ENCODE assay signal across 8 mouse cellular contexts in genomic region chr11:103114270-103114943, GRCm38 (mm10). TPM values are rescaled to one million over a fixed set of nuclear protein-coding genes. Genes with fewer than 3 reads are reported as not detected.
DNase-seq lines count a peak whose midpoint lies in the region; ATAC-seq and TF ChIP-seq lines count a peak whose summit lies in the region.

No protein-coding gene starts in this region.

- peak overlapping the region; percentile 75 for H3K4me3 ChIP-seq in cerebellum, adult 2 months (replicated peaks; ENCODE audit: insufficient read depth, low read depth, low read length)
- peak overlapping the region; percentile 78 for H3K4me3 ChIP-seq in thymus, adult 2 months (ENCODE audit: control insufficient read depth, insufficient read depth, low read length)
- peak overlapping the region; percentile 67 for H3K4me3 ChIP-seq in limb, embryonic 15.5 days

- H3K4me2 ChIP-seq in limb, embryonic 15.5 days = peak overlapping the region; percentile 51

- H3K9me3 ChIP-seq in limb, embryonic 15.5 days = no peaks in the 10 kb centered on the region

- H3K4me1 ChIP-seq in cerebellum, adult 2 months (ENCODE audit: control insufficient read depth, insufficient read depth, low read length) = peaks cover 9% of the 10 kb centered on the region; the same call in 1 of the 2 replicates
- H3K4me1 ChIP-seq in thymus, adult 2 months (replicated peaks; ENCODE audit: control insufficient read depth, insufficient read depth, low read length) = peaks cover 8% of the 10 kb centered on the region
- H3K4me1 ChIP-seq in limb, embryonic 15.5 days = peaks cover 47% of the 10 kb centered on the region

- H3K9ac ChIP-seq in limb, embryonic 15.5 days = peak overlapping the region; percentile 64

- no peak for DNase-seq in cerebellum, adult 2 months
- DNase-seq in cerebellum, postnatal 10 days = no peak
- no peak for DNase-seq in thymus, adult 2 months
- no peak for DNase-seq in thymus, postnatal 10 days (ENCODE audit: low spot score in 2 of 2)
- no peak for DNase-seq in gastrocnemius, adult 8-10 months (ENCODE audit: low spot score in 2 of 2)
- no peak for DNase-seq in kidney, adult 18-20 months

- TF ChIP-seq CTCF in cerebellum, adult 2 months (IDR thresholded peaks at IDR 0.05; ENCODE audit: borderline replicate concordance, insufficient read depth, low read depth, low read length) = no peak
- no peak for TF ChIP-seq CTCF in thymus, adult 2 months (IDR thresholded peaks at IDR 0.05; ENCODE audit: borderline replicate concordance, control insufficient read depth, extremely low read depth, insufficient read depth, low read length, poor library complexity)

- no peak for ATAC-seq in limb, embryonic 15.5 days (ENCODE audit: insufficient number of reproducible peaks, low FRiP score, low TSS enrichment, low read depth)
- ATAC-seq in frontal cortex, adult (ENCODE audit: low TSS enrichment) = no peak

- peak overlapping the region; percentile 93 for H3K27ac ChIP-seq in cerebellum, adult 2 months (ENCODE audit: insufficient read depth, low read length)
- H3K27ac ChIP-seq in thymus, adult 2 months (ENCODE audit: control insufficient read depth, insufficient read depth, low read length) = peak overlapping the region; percentile 76; the same call in 1 of the 2 replicates
- peak overlapping the region; percentile 94 for H3K27ac ChIP-seq in limb, embryonic 15.5 days

- no peak for TF ChIP-seq POLR2A in cerebellum, adult 2 months (IDR thresholded peaks at IDR 0.05; ENCODE audit: borderline replicate concordance, insufficient read depth, low read length)
- no peak for TF ChIP-seq POLR2A in thymus, adult 2 months (IDR thresholded peaks at IDR 0.05; ENCODE audit: control insufficient read depth, extremely low read depth, insufficient read depth, low read length, poor library complexity)

- H3K36me3 ChIP-seq in thymus, adult 2 months (ENCODE audit: control insufficient read depth, insufficient read depth, low read length) = no peaks in the 10 kb centered on the region
- no peaks in the 10 kb centered on the region for H3K36me3 ChIP-seq in limb, embryonic 15.5 days

- H3K27me3 ChIP-seq in cerebellum, adult 2 months (ENCODE audit: control insufficient read depth, insufficient read depth, low read length) = no peaks in the 10 kb centered on the region
- H3K27me3 ChIP-seq in thymus, adult 2 months (ENCODE audit: control insufficient read depth, insufficient read depth, low read length) = no peaks in the 10 kb centered on the region
- H3K27me3 ChIP-seq in limb, embryonic 15.5 days = no peaks in the 10 kb centered on the region; the same call in 1 of the 2 replicates

- WGBS in cerebellum, adult 2 months = 82% methylated on average over 11 of the region's 11 CpGs
- WGBS in thymus, adult 2 months = 94% methylated on average over 11 of the region's 11 CpGs
- 84% methylated on average over 11 of the region's 11 CpGs for WGBS in limb, embryonic 15.5 days

RNA-seq across cellular contexts. Expression of gene Hexim1, which starts 1.6 kb away (rescaled TPM):
- 25.5 and 28.8 TPM in 2 replicates for polyA plus RNA-seq in cerebellum, adult 2 months (2012; rRNA removed)
- 18.2 and 18.4 TPM in 2 replicates for polyA plus RNA-seq in thymus, adult 2 months (2012; rRNA removed)
- 5.0 and 5.8 TPM in 2 replicates for polyA plus RNA-seq in limb, embryonic 15.5 days (2015; fragmentation: Nextera tagmentation; extraction: Ambion mirVana)
- 10 to 100 TPM; 15.1 to 25.6 (median 18.7) TPM for total RNA-seq in gastrocnemius, adult 8-10 months (2022)

RNA-seq across cellular contexts. Expression of gene Acbd4, which starts 12.9 kb away (rescaled TPM):
- polyA plus RNA-seq in cerebellum, adult 2 months (2012; rRNA removed) = 60.4 and 61.5 TPM in 2 replicates
- polyA plus RNA-seq in thymus, adult 2 months (2012; rRNA removed) = 28.8 and 29.5 TPM in 2 replicates
- 27.8 and 34.6 TPM in 2 replicates for polyA plus RNA-seq in limb, embryonic 15.5 days (2015; fragmentation: Nextera tagmentation; extraction: Ambion mirVana)
- 10 to 100 TPM; 25.6 to 46.5 (median 41.0) TPM for total RNA-seq in gastrocnemius, adult 8-10 months (2022)

RNA-seq across cellular contexts. Expression of gene Plcd3, which starts 12.9 kb away (rescaled TPM):
- polyA plus RNA-seq in cerebellum, adult 2 months (2012; rRNA removed) = 11.8 and 13.1 TPM in 2 replicates
- 3.9 and 5.4 TPM in 2 replicates for polyA plus RNA-seq in thymus, adult 2 months (2012; rRNA removed)
- 6.5 and 7.6 TPM in 2 replicates for polyA plus RNA-seq in limb, embryonic 15.5 days (2015; fragmentation: Nextera tagmentation; extraction: Ambion mirVana)
- 1 to 10 TPM; 5.0 to 5.9 (median 5.5) TPM for total RNA-seq in gastrocnemius, adult 8-10 months (2022)

RNA-seq across cellular contexts. Expression of gene Hexim2, which starts 17.8 kb away (rescaled TPM):
- polyA plus RNA-seq in cerebellum, adult 2 months (2012; rRNA removed) = 20.9 and 23.0 TPM in 2 replicates
- polyA plus RNA-seq in thymus, adult 2 months (2012; rRNA removed) = 4.9 and 6.9 TPM in 2 replicates
- polyA plus RNA-seq in limb, embryonic 15.5 days (2015; fragmentation: Nextera tagmentation; extraction: Ambion mirVana) = 11.7 and 12.2 TPM in 2 replicates
- total RNA-seq in gastrocnemius, adult 8-10 months (2022) = 1 to 10 TPM; 1.7 to 4.0 (median 2.8) TPM

RNA-seq across cellular contexts. Expression of gene Fmnl1, which starts 56.5 kb away (rescaled TPM):
- 63.7 and 71.1 TPM in 2 replicates for polyA plus RNA-seq in cerebellum, adult 2 months (2012; rRNA removed)
- polyA plus RNA-seq in thymus, adult 2 months (2012; rRNA removed) = 235 and 264 TPM in 2 replicates
- 2.4 and 3.0 TPM in 2 replicates for polyA plus RNA-seq in limb, embryonic 15.5 days (2015; fragmentation: Nextera tagmentation; extraction: Ambion mirVana)
- 1 to 10 TPM; 2.2 to 3.9 (median 3.5) TPM for total RNA-seq in gastrocnemius, adult 8-10 months (2022)
